Mouse (Mus musculus) liver, embryonic 14.5 days (tissue): ENCODE measurements at regions not wholly inside any gene's neighbourhood (a gene's known extent, or its start where the extent isn't known, plus 50 kb on each side); places are given as distances from the start of the nearest gene placed in this dataset.

Experiments used
- ATAC-seq: fragments of 200-750 bp; cut with Nextera tagmentation; 2 replicates; pipeline ENCODE4 v1.8.0; 2017; ENCODE audit warnings: moderate number of reproducible peaks, mild to moderate bottlenecking, moderate library complexity; ENCODE audit not compliant: insufficient read depth
- DNase-seq, 3 experiments: peaks; one replicate each; pipeline ENCODE4 v3.0.0-alpha.2; 2012 to 2013; ENCODE audit warnings: low read depth in 3 of 3, low spot score in 3 of 3
- H3K27ac ChIP-seq: fragments of 300-500 bp; sonication (generic); 2 replicates; pipeline ENCODE4 v1.5.1; 2014; ENCODE audit warnings: moderate library complexity, mild to moderate bottlenecking, control low read depth, inconsistent platforms
- H3K27me3 ChIP-seq: fragments of 300-500 bp; sonication (generic); 2 replicates; pipeline ENCODE4 v1.6.1; 2014; ENCODE audit warnings: mild to moderate bottlenecking, low read length, moderate library complexity; ENCODE audit not compliant: control insufficient read depth, insufficient read depth
- H3K36me3 ChIP-seq: fragments of 300-500 bp; sonication (generic); replicated peaks from 2 replicates; pipeline ENCODE4 v1.6.1; 2014; ENCODE audit warnings: low read depth; ENCODE audit not compliant: control insufficient read depth, insufficient read depth
- H3K4me1 ChIP-seq, 2 experiments: fragments of 200-500 bp in 1 of 2; fragments of 300-500 bp in 1 of 2; sonication (generic) in 1 of 2; replicated peaks; 2 replicates each; pipeline ENCODE4 v1.6.1; 2012 to 2014; ENCODE audit warnings: antibody characterized with exemption in 1 of 2, inconsistent platforms in 1 of 2, low read length in 1 of 2; ENCODE audit not compliant: control insufficient read depth in 2 of 2, insufficient read depth in 2 of 2
- H3K4me2 ChIP-seq: fragments of 300-500 bp; sonication (generic); 2 replicates; pipeline ENCODE4 v1.6.1; 2014; ENCODE audit warnings: low read depth, mild to moderate bottlenecking, control low read depth, moderate library complexity
- H3K4me3 ChIP-seq, 2 experiments: fragments of 200-500 bp in 1 of 2; fragments of 300-500 bp in 1 of 2; sonication (generic) in 1 of 2; 2 replicates each; pipeline ENCODE4 v1.5.1; 2012 to 2014; ENCODE audit warnings: low read depth in 2 of 2, low read length in 2 of 2, mild to moderate bottlenecking in 2 of 2, control low read depth in 1 of 2, inconsistent platforms in 1 of 2, moderate library complexity in 1 of 2; ENCODE audit not compliant: insufficient read depth in 1 of 2
- H3K9ac ChIP-seq: fragments of 300-500 bp; sonication (generic); replicated peaks from 2 replicates; pipeline ENCODE4 v1.6.1; 2014; ENCODE audit warnings: mild to moderate bottlenecking, control low read depth, moderate library complexity
- H3K9me3 ChIP-seq: fragments of 300-500 bp; sonication (generic); 2 replicates; pipeline ENCODE4 v1.6.1; 2016; ENCODE audit warnings: low read length, mixed read lengths; ENCODE audit not compliant: control insufficient read depth
- CTCF ChIP-seq: IDR thresholded peaks from 2 replicates; pipeline ENCODE4 v1.5.1; 2016; ENCODE audit warnings: antibody characterized with exemption, low read depth, control low read depth
- EP300 ChIP-seq: IDR thresholded peaks from 2 replicates; pipeline ENCODE4 v1.6.1; 2016; ENCODE audit warnings: antibody characterized with exemption, low read depth
- WGBS: fragments of 180-500 bp; shearing (Covaris S2); extraction: QIAGEN DNeasy Blood & Tissue Kit; methylation state at CpG from one replicate; pipeline ENCODE4 v1.1.7; 2014; ENCODE audit not compliant: insufficient replicate concordance; 5-methylcytosine and 5-hydroxymethylcytosine counted together

DNA sequence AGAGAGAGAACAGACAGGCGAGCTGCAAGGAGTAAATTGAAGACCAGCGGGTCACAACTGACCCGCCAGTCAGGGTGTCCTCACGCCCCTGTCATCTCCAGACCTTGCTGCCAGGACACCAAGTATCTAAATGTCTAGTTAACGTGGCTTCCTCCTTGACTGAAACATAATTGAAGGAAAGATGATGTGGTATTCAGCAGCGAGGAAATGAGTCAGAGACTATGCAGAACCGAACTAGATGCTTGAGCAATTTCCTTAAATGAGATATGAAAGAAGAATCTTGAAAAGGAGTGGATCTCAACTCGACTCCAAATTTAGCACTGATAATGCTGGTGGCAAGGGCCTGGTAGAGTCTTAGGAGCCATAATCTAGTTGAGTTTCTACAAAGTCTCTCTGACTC is 329.3 kb upstream of the Fam92a start:
- H3K27ac ChIP-seq, result no peak overlapping the region
- ATAC-seq (no peak), DNase-seq (no peak)
- no peaks in the 10 kb centered on the region for H3K9me3 ChIP-seq
- H3K9ac ChIP-seq, result no peak overlapping the region
- WGBS, result 48% methylated on average over 8 of the region's 8 CpGs
- H3K36me3 ChIP-seq, result no peaks in the 10 kb centered on the region
- no peaks in the 10 kb centered on the region for H3K4me1 ChIP-seq
- no peak overlapping the region for H3K4me2 ChIP-seq
- no peak overlapping the region for H3K4me3 ChIP-seq
- TF ChIP-seq EP300 (no peak), CTCF (no peak)
- no peaks in the 10 kb centered on the region for H3K27me3 ChIP-seq

- ATAC-seq, result no peak
- TF ChIP-seq CTCF (no peak), EP300 (no peak)
Measured at GRCm38 (mm10) chr4:12498426-12498825, 326.6 kb upstream of the Fam92a start.

GRCm38 (mm10) chr4:12492468-12492867 is 320.7 kb upstream of the Fam92a start:
- Histone ChIP-seq H3K9ac (no peak overlapping the region), H3K27ac (no peak overlapping the region), H3K36me3 (no peaks in the 10 kb centered on the region), H3K4me3 (no peak overlapping the region), H3K9me3 (no peaks in the 10 kb centered on the region), H3K4me2 (no peak overlapping the region), H3K27me3 (no peaks in the 10 kb centered on the region), H3K4me1 (no peaks in the 10 kb centered on the region)
- TF ChIP-seq EP300, result no peak
- TF ChIP-seq CTCF, result no peak
- 33% methylated on average over 2 of the region's 2 CpGs for WGBS
- ATAC-seq (no peak), DNase-seq (no peak)

More at GRCm38 (mm10) chr4:12498426-12498825, 326.6 kb upstream of the Fam92a start:
- no peak overlapping the region for H3K4me3 ChIP-seq
- H3K36me3 ChIP-seq, result no peaks in the 10 kb centered on the region
- no peak overlapping the region for H3K9ac ChIP-seq
- H3K27ac ChIP-seq, result no peak overlapping the region
- H3K4me1 ChIP-seq, result no peaks in the 10 kb centered on the region
- H3K4me2 ChIP-seq, result no peak overlapping the region
- H3K27me3 ChIP-seq, result no peaks in the 10 kb centered on the region
- H3K9me3 ChIP-seq, result no peaks in the 10 kb centered on the region
- WGBS, result 45% methylated on average over 4 of the region's 4 CpGs
- no peak for DNase-seq

DNA sequence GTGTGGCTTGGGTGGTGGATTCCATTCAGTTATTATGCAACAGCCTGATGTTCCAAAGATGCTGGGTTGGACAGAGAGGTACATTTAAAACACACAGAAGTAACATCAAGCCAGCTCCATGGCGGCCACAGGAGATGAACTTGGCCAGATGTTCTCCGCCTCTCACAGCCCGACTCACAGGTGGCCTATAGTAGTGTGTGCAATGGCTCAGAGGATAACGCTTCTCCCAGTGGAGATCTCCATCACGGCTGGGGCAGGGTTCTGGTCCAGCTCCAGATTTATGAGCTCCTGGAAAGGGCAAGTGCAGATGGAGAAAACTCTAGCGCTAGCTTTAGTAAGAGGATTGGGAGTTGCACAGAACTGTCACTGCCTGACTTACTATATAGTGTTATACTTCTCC is 319.5 kb upstream of the Fam92a start:
- no peak for DNase-seq
- Histone ChIP-seq H3K9ac (no peak overlapping the region), H3K27me3 (no peaks in the 10 kb centered on the region), H3K9me3 (no peaks in the 10 kb centered on the region), H3K4me3 (no peak overlapping the region), H3K36me3 (no peaks in the 10 kb centered on the region), H3K4me1 (no peaks in the 10 kb centered on the region), H3K4me2 (no peak overlapping the region), H3K27ac (no peak overlapping the region)
- TF ChIP-seq EP300 (no peak), CTCF (no peak)
- no peak for ATAC-seq
- 57% methylated on average over 6 of the region's 6 CpGs for WGBS

DNA sequence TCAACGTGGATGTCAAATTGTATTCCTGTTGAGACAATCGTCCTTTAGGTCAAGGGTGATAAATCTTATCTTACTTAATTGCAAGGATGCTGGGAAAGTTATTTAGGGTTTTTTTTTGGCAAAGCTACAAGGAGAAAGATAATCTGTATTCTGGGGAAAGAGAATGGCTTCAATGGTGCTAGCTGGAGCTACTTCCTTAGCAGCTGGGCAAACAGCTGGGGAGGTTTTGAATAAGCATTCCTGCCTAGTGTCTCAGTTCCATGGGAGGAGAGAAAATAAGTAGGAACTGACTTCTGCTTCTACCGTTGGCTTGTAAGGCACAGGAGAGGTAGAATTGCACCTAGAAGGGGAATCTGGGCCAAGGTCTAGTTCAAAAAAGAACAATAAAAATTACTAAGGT is 318.3 kb upstream of the Fam92a start:
- Histone ChIP-seq H3K36me3 (no peaks in the 10 kb centered on the region), H3K4me2 (no peak overlapping the region), H3K9ac (no peak overlapping the region), H3K27ac (no peak overlapping the region), H3K4me3 (no peak overlapping the region), H3K27me3 (no peaks in the 10 kb centered on the region), H3K9me3 (no peaks in the 10 kb centered on the region), H3K4me1 (no peaks in the 10 kb centered on the region)
- TF ChIP-seq EP300 (no peak), CTCF (no peak)
- DNase-seq, result no peak
- 53% methylated on average over 3 of the region's 3 CpGs for WGBS
- no peak for ATAC-seq
